Mouse (Mus musculus) layer of hippocampus, adult 8-10 months (tissue): ENCODE measurements around the gene Anxa11. TPM values are rescaled to one million over a fixed set of nuclear protein-coding genes. Genes with fewer than 3 reads are reported as not detected.
"Not testable (repeated sequence)": the region's sequence is repeated elsewhere in the genome, so short reads cannot be mapped to it uniquely, and the experiment has no call there.

Source experiments
- DNase-seq, 2 experiments: peaks; one replicate each; pipeline ENCODE4 v3.0.0; 2022; ENCODE audit warnings: low spot score in 2 of 2
- total RNA-seq, 4 experiments: library from RNA; stranded (reverse); gene quantifications; 2 replicates each; pipeline ENCODE4 v1.2.4; 2022

The Anxa11 gene
- total RNA-seq: 10 to 100 TPM; 72.8 to 81.2 (median 75.5) TPM

GRCm38 (mm10) chr14:25841991-25842687, at the start of gene Anxa11:
TSS of gene Anxa11 (plus strand) at chr14:25842156.
- DNase-seq: peak; percentile 35 to 63

GRCm38 (mm10) chr14:25794331-25794730, 47.6 kb upstream of the Anxa11 start:
- DNase-seq: no peak

- no peak for DNase-seq
These were observed 46.9 kb upstream of the Anxa11 start for GRCm38 (mm10) chr14:25795067-25795466.

- peak; percentile 53 to 56 for DNase-seq
These were observed 46.3 kb upstream of the Anxa11 start for GRCm38 (mm10) chr14:25795561-25796174.

GRCm38 (mm10) chr14:25796619-25797018, 45.3 kb upstream of the Anxa11 start:
- DNase-seq: no peak

GRCm38 (mm10) chr14:25800166-25800960, 41.6 kb upstream of the Anxa11 start:
- peak; percentile 44 to 82 for DNase-seq

GRCm38 (mm10) chr14:25802511-25802910, 39.4 kb upstream of the Anxa11 start:
- no peak for DNase-seq

- no peak for DNase-seq
These were observed 38.6 kb upstream of the Anxa11 start for GRCm38 (mm10) chr14:25803246-25803809.

GRCm38 (mm10) chr14:25805871-25806270, 36.1 kb upstream of the Anxa11 start:
- DNase-seq: peak; percentile 35 to 67

GRCm38 (mm10) chr14:25806561-25806960, 35.4 kb upstream of the Anxa11 start:
- no peak for DNase-seq

- DNase-seq: not testable (repeated sequence)
These were observed 30.9 kb upstream of the Anxa11 start for GRCm38 (mm10) chr14:25811026-25811425.

- DNase-seq: no peak
These were observed 27.8 kb upstream of the Anxa11 start for GRCm38 (mm10) chr14:25814140-25814539.

- peak in 1 of 2 experiments; percentile 67 for DNase-seq
These were observed 25.5 kb upstream of the Anxa11 start for GRCm38 (mm10) chr14:25816416-25816815.

GRCm38 (mm10) chr14:25822584-25822983, 19.4 kb upstream of the Anxa11 start:
- DNase-seq: no peak

GRCm38 (mm10) chr14:25824995-25825394, 17.0 kb upstream of the Anxa11 start:
- no peak for DNase-seq

- no peak for DNase-seq
These were observed 15.9 kb upstream of the Anxa11 start for GRCm38 (mm10) chr14:25825880-25826626.

- no peak for DNase-seq
These were observed 15.1 kb upstream of the Anxa11 start for GRCm38 (mm10) chr14:25826866-25827265.

- DNase-seq: no peak
These were observed 10.6 kb upstream of the Anxa11 start for GRCm38 (mm10) chr14:25831332-25831731.

- DNase-seq: peak; percentile 34 to 54
These were observed 9.7 kb upstream of the Anxa11 start for GRCm38 (mm10) chr14:25832301-25832700.

- no peak for DNase-seq
These were observed 3.5 kb upstream of the Anxa11 start for GRCm38 (mm10) chr14:25838411-25838810.

GRCm38 (mm10) chr14:25839791-25840190, 2.2 kb upstream of the Anxa11 start:
- no peak for DNase-seq
